Mouse (Mus musculus) T-helper 1 cell (primary cell): ENCODE results near the gene Ap4s1.

Experiments
- in situ Hi-C: fragments of 300-600 bp; cut with MboI, MseI; formaldehyde crosslinking; loops from one replicate; pipeline ENCODE4 v1.15.1; 2025; ENCODE audit warnings: high pct_unique_total_duplicates

Gene Ap4s1

DNA sequence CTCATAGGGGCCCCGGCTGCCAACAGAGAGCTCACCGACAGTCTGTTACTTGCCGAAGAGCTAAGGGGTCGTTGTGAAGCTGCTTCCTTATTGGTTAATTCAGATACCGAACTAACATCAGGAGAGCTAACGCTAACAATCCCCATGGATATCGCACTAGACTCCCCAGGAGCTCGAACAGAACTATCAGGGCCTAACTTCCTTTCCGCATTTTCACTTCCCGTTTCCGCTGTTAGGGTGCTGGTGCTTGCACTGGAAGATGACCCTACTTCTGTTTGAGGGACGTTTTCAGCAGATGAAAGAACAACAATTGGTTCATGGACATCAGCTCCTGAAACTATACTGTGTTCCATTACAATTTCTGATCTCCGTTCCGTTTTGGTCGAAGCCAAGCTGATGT is 77.9 kb downstream of the Ap4s1 start:
- in situ Hi-C loops = loop anchor here (25.0 kb wide), 1 partner anchor 381 kb away; the partner anchor contains the start of gene Scfd1

DNA sequence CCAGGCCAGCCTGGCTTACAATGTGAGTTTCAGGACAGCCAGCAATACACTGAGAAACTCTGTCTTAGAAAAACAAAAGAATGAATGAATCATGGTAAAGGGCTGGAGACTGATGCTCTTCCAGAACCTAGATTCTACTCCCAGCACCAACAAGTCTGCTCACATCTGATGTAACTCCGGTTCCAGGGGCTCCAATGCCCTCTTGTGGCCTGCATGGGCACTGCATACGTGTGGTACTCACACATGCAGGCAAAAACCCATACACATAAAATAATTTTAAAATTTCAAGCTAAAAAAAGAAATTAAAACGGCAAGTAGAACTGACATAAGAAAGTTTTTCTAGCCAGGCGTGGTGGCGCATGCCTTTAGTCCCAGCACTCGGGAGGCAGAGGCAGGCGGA is 94.0 kb downstream of the Ap4s1 start:
- in situ Hi-C loops = no loop called here
